Mouse (Mus musculus) forebrain, embryonic 16.5 days (tissue): ENCODE measurements around the gene Plp2. TPM values are rescaled to one million over a fixed set of nuclear protein-coding genes. Genes with fewer than 3 reads are reported as not detected.
"Not testable (repeated sequence)": the region's sequence is repeated elsewhere in the genome, so short reads cannot be mapped to it uniquely, and the experiment has no call there.

Experiments used
- ATAC-seq: fragments of 200-750 bp; cut with Nextera tagmentation; 2 replicates; pipeline ENCODE4 v1.8.0; 2017; ENCODE audit warnings: mild to moderate bottlenecking, moderate library complexity
- H3K27ac ChIP-seq: fragments of 300-500 bp; sonication (generic); 2 replicates; pipeline ENCODE4 v1.5.1; 2014; ENCODE audit warnings: low read length, control low read depth
- H3K27me3 ChIP-seq: fragments of 300-500 bp; sonication (generic); replicated peaks from 2 replicates; pipeline ENCODE4 v1.6.1; 2014; ENCODE audit warnings: low read length; ENCODE audit not compliant: control insufficient read depth, insufficient read depth
- H3K36me3 ChIP-seq: fragments of 300-500 bp; sonication (generic); 2 replicates; pipeline ENCODE4 v1.6.1; 2014; ENCODE audit not compliant: control insufficient read depth, insufficient read depth
- H3K4me1 ChIP-seq: fragments of 300-500 bp; sonication (generic); replicated peaks from 2 replicates; pipeline ENCODE4 v1.6.1; 2014; ENCODE audit warnings: low read length; ENCODE audit not compliant: control insufficient read depth, insufficient read depth
- H3K4me2 ChIP-seq: fragments of 300-500 bp; sonication (generic); 2 replicates; pipeline ENCODE4 v1.6.1; 2014; ENCODE audit warnings: mild to moderate bottlenecking, low read length, control low read depth
- H3K4me3 ChIP-seq: fragments of 300-500 bp; sonication (generic); replicated peaks from 2 replicates; pipeline ENCODE4 v1.5.1; 2014; ENCODE audit warnings: mild to moderate bottlenecking, low read length, control low read depth
- H3K9ac ChIP-seq: fragments of 300-500 bp; sonication (generic); replicated peaks from 2 replicates; pipeline ENCODE4 v1.6.1; 2014; ENCODE audit warnings: low read depth, low read length, control low read depth
- H3K9me3 ChIP-seq: fragments of 300-500 bp; sonication (generic); 2 replicates; pipeline ENCODE4 v1.6.1; 2016; ENCODE audit warnings: low read length; ENCODE audit not compliant: control insufficient read depth
- WGBS: fragments of 180-500 bp; shearing (Covaris S2); extraction: QIAGEN DNeasy Blood & Tissue Kit; methylation state at CpG from one replicate; pipeline ENCODE4 v1.1.7; 2014; 5-methylcytosine and 5-hydroxymethylcytosine counted together
- polyA plus RNA-seq: library from polyadenylated mRNA; unstranded; fragments of >200 nt; fragmentation: Nextera tagmentation; extraction: Ambion mirVana; gene quantifications from 2 replicates; pipeline ENCODE4 v1.2.1, GENCODE M21; 2015

Plp2 gene
- polyA plus RNA-seq: 35.1 and 41.7 TPM in 2 replicates

DNA sequence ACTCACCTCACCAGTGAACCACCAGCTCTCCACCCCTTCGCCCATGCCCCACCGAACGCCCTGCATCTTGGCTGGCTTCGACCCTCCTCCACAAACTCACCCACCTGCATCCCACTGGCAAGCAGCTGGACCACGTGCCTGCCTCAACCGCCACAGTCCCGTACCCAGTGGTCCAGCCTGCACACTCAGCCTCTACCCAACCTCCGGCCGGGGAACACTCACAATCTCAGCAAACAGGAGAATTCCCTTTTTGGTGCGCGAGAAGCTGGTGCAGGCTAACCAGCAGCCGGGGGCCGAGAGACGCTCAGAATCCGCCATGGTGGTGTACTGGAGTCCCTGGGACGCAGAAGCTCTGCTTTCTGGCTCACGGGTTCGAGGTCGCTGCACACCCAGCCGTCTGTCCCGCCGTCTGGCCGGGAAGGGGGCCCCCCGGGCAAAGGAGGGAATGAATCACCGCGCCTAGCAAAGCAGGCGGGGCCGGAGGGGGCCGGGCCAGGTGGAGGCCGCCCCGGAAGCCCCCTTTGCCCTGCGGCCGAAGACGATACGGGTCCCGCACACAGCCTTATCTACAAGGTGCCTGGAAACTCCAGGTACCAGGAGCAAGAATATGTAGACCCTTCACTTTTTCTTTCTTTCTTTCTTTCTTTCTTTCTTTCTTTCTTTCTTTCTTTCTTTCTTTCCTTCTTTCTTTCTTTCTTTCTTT is at the start of gene Plp2:
TSS of gene Plp2 (minus strand) at position 470 of the 703 bp plus-strand sequence.
- 30% methylated on average over 29 of the region's 36 CpGs for WGBS
- peak within 1 kb of the TSS; percentile 74 for H3K27ac ChIP-seq
- ATAC-seq: peak; percentile 63

DNA sequence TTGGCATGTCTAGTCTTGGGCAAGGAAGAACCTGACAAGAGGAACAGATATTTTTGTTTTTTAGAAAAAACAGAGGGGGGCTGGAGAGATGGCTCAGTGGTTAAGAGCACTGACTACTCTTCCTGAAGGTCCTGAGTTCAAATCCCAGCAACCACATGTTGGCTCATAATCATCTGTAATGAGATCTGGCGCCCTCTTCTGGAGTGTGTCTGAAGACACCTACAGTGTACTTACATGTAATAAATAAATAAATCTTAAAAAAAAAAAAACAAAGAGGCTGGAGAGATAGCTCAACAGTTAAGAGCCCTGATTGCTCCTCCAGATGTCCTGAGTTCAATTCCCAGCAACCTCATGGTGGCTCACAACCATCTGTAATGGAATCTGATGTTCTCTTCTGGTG is 44.9 kb upstream of the Plp2 start:
- H3K9me3 ChIP-seq, ATAC-seq, H3K36me3 ChIP-seq, H3K4me3 ChIP-seq, H3K4me2 ChIP-seq, H3K4me1 ChIP-seq, H3K27me3 ChIP-seq, H3K27ac ChIP-seq, H3K9ac ChIP-seq: not testable (repeated sequence)
- WGBS: 35% methylated on average over 1 of the region's 1 CpGs

More for the DNA sequence above, at the start of gene Plp2:
- peak within 1 kb of the TSS; percentile 58 for H3K9ac ChIP-seq
- no peaks in the 10 kb centered on the region for H3K36me3 ChIP-seq
- H3K9me3 ChIP-seq: no peaks in the 10 kb centered on the region
- no peaks in the 10 kb centered on the region for H3K27me3 ChIP-seq
- peak within 1 kb of the TSS; percentile 52 for H3K4me3 ChIP-seq
- peaks cover 3% of the 10 kb centered on the region; the same call in 1 of the 2 replicates for H3K4me1 ChIP-seq
- H3K4me2 ChIP-seq: peak within 1 kb of the TSS; percentile 51

DNA sequence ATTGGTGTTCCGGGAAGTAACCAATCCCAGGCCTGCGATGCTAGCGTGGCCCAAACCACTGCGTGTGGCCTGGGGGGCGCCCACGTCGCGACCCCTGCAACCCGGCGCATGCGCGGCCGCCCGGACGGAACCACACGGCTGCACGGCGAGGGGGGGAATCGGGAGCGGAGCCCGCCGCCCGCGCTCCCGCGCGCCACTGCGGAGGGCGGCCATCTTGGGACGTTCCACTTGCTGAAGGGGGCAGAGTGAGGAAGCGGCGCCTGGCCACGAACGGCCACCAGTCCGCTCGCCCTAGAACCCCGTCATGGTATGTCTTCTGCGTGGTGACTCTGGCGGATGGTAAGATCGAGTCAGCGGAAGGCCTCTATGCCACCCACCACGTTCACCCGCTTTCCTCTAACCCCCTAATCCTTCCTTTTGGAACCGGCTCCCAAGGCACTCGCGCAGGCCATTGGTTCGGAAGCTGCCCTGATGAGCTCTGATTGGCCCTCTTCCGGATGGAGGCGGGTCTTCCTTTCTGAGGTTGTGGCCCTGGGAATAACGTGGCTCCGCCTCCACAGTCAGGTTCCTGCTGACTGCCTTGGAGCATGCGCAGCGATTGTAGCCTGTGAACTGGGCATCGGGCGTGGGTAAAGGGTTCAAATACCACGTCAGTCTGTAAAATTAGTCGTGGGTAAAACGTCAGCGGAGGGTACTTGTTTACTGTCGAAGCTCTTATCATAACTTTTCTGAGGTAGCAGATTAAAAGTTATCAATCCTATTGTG is 43.1 kb upstream of the Plp2 start, which contains the start of gene Wdr45:
TSS of gene Wdr45 (plus strand) at position 199 of the 765 bp plus-strand sequence.
- not testable (repeated sequence) for H3K27me3 ChIP-seq, H3K27ac ChIP-seq, H3K36me3 ChIP-seq, H3K9me3 ChIP-seq, H3K4me1 ChIP-seq
- Histone ChIP-seq H3K4me2 (peak within 1 kb of the TSS; percentile 53), H3K9ac (0 out of 2 replicates have a peak within 1 kb of the TSS, but pooled peaks have one; percentile 25), H3K4me3 (peak within 1 kb of the TSS; percentile 39)
- ATAC-seq: peak; percentile 97
- 24% methylated on average over 24 of the region's 60 CpGs for WGBS

DNA sequence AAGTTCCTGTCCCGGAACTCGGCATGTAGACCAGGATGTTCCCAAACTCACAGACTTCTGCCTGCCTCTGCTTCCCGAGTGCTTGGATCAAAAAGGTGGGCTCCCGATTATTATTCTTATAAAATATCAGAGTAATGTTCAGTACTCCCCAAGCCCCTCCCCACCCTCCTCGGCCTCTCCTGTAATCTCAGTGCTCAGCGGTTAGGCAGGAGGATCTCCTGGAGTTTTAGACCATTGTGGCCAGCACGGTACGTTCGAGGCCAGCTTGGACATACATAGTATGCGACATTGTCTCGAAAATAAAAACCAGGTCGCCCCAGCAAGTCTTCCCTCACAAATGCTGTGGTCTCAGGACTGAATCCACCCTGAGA is 42.6 kb upstream of the Plp2 start:
- ATAC-seq: peak; percentile 43; the same call in 1 of the 2 replicates
- not testable (repeated sequence) for H3K27ac ChIP-seq, H3K4me1 ChIP-seq, H3K27me3 ChIP-seq, H3K9me3 ChIP-seq, H3K36me3 ChIP-seq
- Histone ChIP-seq H3K9ac (0 out of 2 replicates have a peak overlapping the region, but pooled peaks have one; percentile 25), H3K4me2 (peak overlapping the region; percentile 53), H3K4me3 (peak overlapping the region; percentile 39)
- 41% methylated on average over 5 of the region's 12 CpGs for WGBS

DNA sequence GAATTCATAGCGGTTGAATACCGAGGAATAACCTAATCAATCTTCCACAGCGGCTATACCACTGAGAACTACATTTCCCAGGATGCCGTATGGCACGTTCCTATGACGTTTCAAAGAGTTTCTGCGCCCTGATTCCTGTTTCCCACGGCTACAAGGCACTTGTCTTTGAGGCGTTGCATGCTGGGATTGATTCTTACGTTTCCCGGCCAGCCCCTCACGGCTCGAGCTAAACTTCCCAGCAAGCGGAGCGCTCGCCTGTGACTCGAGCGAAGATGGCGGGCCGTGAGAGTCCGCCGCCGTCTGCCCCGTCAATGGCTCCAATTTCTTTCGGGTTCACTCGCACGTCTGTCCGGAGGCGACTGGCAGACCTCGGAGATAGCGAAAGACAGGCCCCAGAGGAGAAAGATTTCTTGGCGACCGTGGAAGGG is 25.8 kb upstream of the Plp2 start, which contains the start of gene Gpkow:
TSS of gene Gpkow (plus strand) at position 178 of the 428 bp plus-strand sequence.
- peak within 1 kb of the TSS; percentile 62 for H3K4me3 ChIP-seq
- ATAC-seq: peak; percentile 97
- peaks cover 5% of the 10 kb centered on the region for H3K4me1 ChIP-seq
- H3K36me3 ChIP-seq: no peaks in the 10 kb centered on the region
- WGBS: 14% methylated on average over 33 of the region's 33 CpGs
- H3K9me3 ChIP-seq: no peaks in the 10 kb centered on the region
- no peaks in the 10 kb centered on the region for H3K27me3 ChIP-seq
- H3K27ac ChIP-seq: peak within 1 kb of the TSS; percentile 47
- peak within 1 kb of the TSS; percentile 67 for H3K4me2 ChIP-seq
- peak within 1 kb of the TSS; percentile 63 for H3K9ac ChIP-seq

DNA sequence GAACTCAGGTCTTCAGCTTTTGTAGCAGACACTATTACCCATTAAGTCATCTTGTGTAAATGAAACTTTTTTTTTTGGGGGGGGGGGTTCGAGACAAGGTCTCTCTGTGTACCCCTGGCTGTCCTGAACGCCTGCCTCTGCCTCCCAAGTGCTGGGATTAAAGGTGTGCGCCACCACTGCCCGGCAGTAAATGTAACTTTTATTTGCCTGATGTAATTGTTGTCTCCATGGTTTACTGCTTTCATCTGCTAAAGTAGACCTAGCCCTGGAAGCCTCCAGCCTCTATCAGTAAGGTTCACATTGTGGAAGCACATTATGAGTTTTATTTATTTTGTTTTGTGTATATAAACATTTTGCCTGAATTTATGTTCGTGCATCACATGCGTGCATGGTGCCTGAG is 25.3 kb upstream of the Plp2 start:
- 49% methylated on average over 6 of the region's 6 CpGs for WGBS
- ATAC-seq: peak; percentile 43
- H3K4me2 ChIP-seq: peak overlapping the region; percentile 41; the same call in 1 of the 2 replicates
- H3K9me3 ChIP-seq: no peaks in the 10 kb centered on the region
- H3K27me3 ChIP-seq: no peaks in the 10 kb centered on the region
- peaks cover 5% of the 10 kb centered on the region for H3K4me1 ChIP-seq
- H3K36me3 ChIP-seq: no peaks in the 10 kb centered on the region
- no peak overlapping the region; the same call in 1 of the 2 replicates for H3K9ac ChIP-seq
- H3K27ac ChIP-seq: no peak overlapping the region
- peak overlapping the region; percentile 19; the same call in 1 of the 2 replicates for H3K4me3 ChIP-seq

DNA sequence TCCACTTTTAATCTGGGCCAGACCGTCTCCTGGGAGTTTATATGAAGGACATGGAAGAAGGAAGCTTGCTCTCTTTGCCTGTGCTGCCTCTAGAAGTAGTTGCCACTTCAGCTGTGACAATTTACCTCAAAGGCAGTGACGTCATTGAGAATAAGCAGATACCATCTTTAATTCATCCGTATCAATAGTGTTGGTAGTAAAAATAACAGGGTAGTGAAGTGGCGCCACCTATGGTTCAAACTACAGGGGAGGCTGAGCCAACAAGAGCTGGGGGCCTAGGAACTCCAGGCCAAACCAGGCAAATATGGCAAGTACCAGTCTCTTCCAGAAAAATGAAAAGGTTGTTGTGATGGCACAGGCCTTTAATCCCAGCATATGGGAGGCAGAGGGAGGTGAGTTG is 21.7 kb upstream of the Plp2 start:
- Histone ChIP-seq H3K36me3 (no peaks in the 10 kb centered on the region), H3K4me3 (no peak overlapping the region), H3K4me2 (no peak overlapping the region), H3K4me1 (no peaks in the 10 kb centered on the region), H3K9me3 (no peaks in the 10 kb centered on the region), H3K27me3 (no peaks in the 10 kb centered on the region), H3K9ac (no peak overlapping the region), H3K27ac (no peak overlapping the region)
- ATAC-seq: no peak
- 39% methylated on average over 4 of the region's 4 CpGs for WGBS

DNA sequence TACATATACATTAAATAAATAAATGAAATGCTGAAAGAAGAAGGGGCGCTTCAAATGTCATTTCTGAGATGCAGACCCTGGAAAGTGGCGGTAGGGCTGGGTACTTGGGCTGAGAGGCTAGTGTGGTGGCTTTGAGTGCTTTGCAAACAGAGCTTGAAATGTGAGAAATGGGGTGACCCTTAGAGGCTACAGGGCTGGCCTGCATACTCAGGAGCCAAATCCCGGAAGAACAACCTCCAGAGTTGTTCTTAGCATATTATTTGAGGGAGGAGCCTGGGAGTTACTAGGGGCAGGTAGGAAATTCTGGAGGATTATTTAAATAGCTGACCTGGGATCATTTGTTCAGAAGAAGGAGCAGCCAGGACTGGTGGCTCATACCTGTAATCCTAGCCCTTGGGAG is 19.3 kb upstream of the Plp2 start:
- ATAC-seq: no peak
- Histone ChIP-seq H3K4me3 (no peak overlapping the region), H3K9me3 (no peaks in the 10 kb centered on the region), H3K4me1 (no peaks in the 10 kb centered on the region), H3K9ac (no peak overlapping the region), H3K27ac (no peak overlapping the region), H3K4me2 (no peak overlapping the region), H3K36me3 (no peaks in the 10 kb centered on the region), H3K27me3 (no peaks in the 10 kb centered on the region)
- 62% methylated on average over 3 of the region's 3 CpGs for WGBS

DNA sequence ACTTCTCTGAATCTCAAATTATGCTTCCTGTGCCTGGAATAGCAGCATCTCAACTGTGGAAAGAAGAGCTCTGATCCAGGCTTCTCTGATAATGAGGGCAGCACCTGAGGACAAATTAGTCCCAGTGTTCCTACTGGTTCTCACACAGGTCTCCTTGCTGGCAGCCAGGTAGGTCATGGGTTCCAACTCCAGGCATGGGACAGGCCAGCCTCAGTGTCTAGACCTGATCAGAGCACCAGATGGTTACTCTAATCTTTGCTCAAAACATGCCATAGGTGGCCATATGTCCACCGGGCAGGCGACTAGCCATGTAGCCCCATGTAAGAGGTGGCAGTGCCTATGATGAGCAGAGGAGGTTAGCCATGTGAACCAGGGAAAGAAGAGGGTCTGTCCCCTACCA is 17.1 kb upstream of the Plp2 start:
- no peak for ATAC-seq
- no peaks in the 10 kb centered on the region for H3K27me3 ChIP-seq
- H3K4me1 ChIP-seq: no peaks in the 10 kb centered on the region
- H3K4me2 ChIP-seq: no peak overlapping the region
- no peak overlapping the region for H3K4me3 ChIP-seq
- 89% methylated on average over 2 of the region's 2 CpGs for WGBS
- no peaks in the 10 kb centered on the region for H3K9me3 ChIP-seq
- no peak overlapping the region for H3K9ac ChIP-seq
- no peaks in the 10 kb centered on the region for H3K36me3 ChIP-seq
- no peak overlapping the region for H3K27ac ChIP-seq
